Mouse (Mus musculus) forebrain, embryonic 14.5 days (tissue): ENCODE data around the gene Snx30. TPM values are rescaled to one million over a fixed set of nuclear protein-coding genes. Genes with fewer than 3 reads are reported as not detected.
A peak's percentile ranks its signal among the peaks of the same experiment; 100 is the strongest.

Experiments used
- ATAC-seq: fragments of 200-750 bp; cut with Nextera tagmentation; 2 replicates; pipeline ENCODE4 v1.8.0; 2017; ENCODE audit warnings: mild to moderate bottlenecking, moderate library complexity
- DNase-seq: peaks from one replicate; pipeline ENCODE4 v3.0.0-alpha.2; 2015; ENCODE audit warnings: low spot score
- H3K27ac ChIP-seq: fragments of 300-500 bp; sonication (generic); 2 replicates; pipeline ENCODE4 v1.5.1; 2014; ENCODE audit warnings: low read depth, mild to moderate bottlenecking, control low read depth, low read length, moderate library complexity
- H3K27me3 ChIP-seq: fragments of 300-500 bp; sonication (generic); replicated peaks from 2 replicates; pipeline ENCODE4 v1.6.1; 2014; ENCODE audit warnings: low read length, control low read depth, mixed read lengths; ENCODE audit not compliant: control insufficient read depth, insufficient read depth
- H3K36me3 ChIP-seq: fragments of 300-500 bp; sonication (generic); 2 replicates; pipeline ENCODE4 v1.6.1; 2014; ENCODE audit warnings: low read length, control low read depth; ENCODE audit not compliant: control insufficient read depth, insufficient read depth
- H3K4me1 ChIP-seq: fragments of 300-500 bp; sonication (generic); 2 replicates; pipeline ENCODE4 v1.6.1; 2014; ENCODE audit warnings: antibody characterized with exemption, low read length, control low read depth; ENCODE audit not compliant: control insufficient read depth, insufficient read depth
- H3K4me2 ChIP-seq: fragments of 300-500 bp; sonication (generic); 2 replicates; pipeline ENCODE4 v1.6.1; 2014; ENCODE audit warnings: mild to moderate bottlenecking, control low read depth, low read length
- H3K4me3 ChIP-seq: fragments of 300-500 bp; sonication (generic); 2 replicates; pipeline ENCODE4 v1.5.1; 2014; ENCODE audit warnings: low read depth, low read length, control low read depth
- H3K9ac ChIP-seq: fragments of 300-500 bp; sonication (generic); 2 replicates; pipeline ENCODE4 v1.6.1; 2014; ENCODE audit warnings: mild to moderate bottlenecking, low read length, control low read depth, moderate library complexity
- H3K9me3 ChIP-seq: fragments of 300-500 bp; sonication (generic); replicated peaks from 2 replicates; pipeline ENCODE4 v1.6.1; 2016; ENCODE audit warnings: low read length, control low read depth, mixed read lengths; ENCODE audit not compliant: control insufficient read depth
- WGBS: fragments of 180-500 bp; shearing (Covaris S2); extraction: QIAGEN DNeasy Blood & Tissue Kit; methylation state at CpG from one replicate; pipeline ENCODE4 v1.1.7; 2014; 5-methylcytosine and 5-hydroxymethylcytosine counted together
- polyA plus RNA-seq: library from polyadenylated mRNA; unstranded; fragments of >200 nt; fragmentation: Nextera tagmentation; extraction: Ambion mirVana; gene quantifications from 2 replicates; pipeline ENCODE4 v1.2.1, GENCODE M21; 2014

Gene Snx30
- polyA plus RNA-seq, 1 experiment from 2014 or later: 9.8 TPM

- H3K4me2 ChIP-seq: no peak overlapping the region
- H3K9me3 ChIP-seq: no peaks in the 10 kb centered on the region
- H3K4me3 ChIP-seq: no peak overlapping the region
- peak; percentile 40 for DNase-seq
- peak; percentile 30; the same call in 1 of the 2 replicates for ATAC-seq
- no peaks in the 10 kb centered on the region for H3K4me1 ChIP-seq
- no peak overlapping the region for H3K27ac ChIP-seq
- no peaks in the 10 kb centered on the region for H3K27me3 ChIP-seq
- WGBS: 41% methylated on average over 3 of the region's 3 CpGs
- H3K36me3 ChIP-seq: no peaks in the 10 kb centered on the region
- no peak overlapping the region for H3K9ac ChIP-seq
Observed at GRCm38 (mm10) chr4:59879444-59879843, 73.8 kb downstream of the Snx30 start.

- Histone ChIP-seq H3K4me2 (no peak overlapping the region), H3K27ac (no peak overlapping the region), H3K36me3 (peaks cover 9% of the 10 kb centered on the region; the same call in 1 of the 2 replicates), H3K4me3 (no peak overlapping the region), H3K9me3 (no peaks in the 10 kb centered on the region), H3K9ac (no peak overlapping the region), H3K4me1 (no peaks in the 10 kb centered on the region), H3K27me3 (no peaks in the 10 kb centered on the region)
- DNase-seq (no peak), ATAC-seq (no peak)
- WGBS: 93% methylated on average over 5 of the region's 5 CpGs
Observed at GRCm38 (mm10) chr4:59880725-59881124, 75.1 kb downstream of the Snx30 start.

- Histone ChIP-seq H3K9me3 (no peaks in the 10 kb centered on the region), H3K36me3 (peaks cover 9% of the 10 kb centered on the region; the same call in 1 of the 2 replicates), H3K27me3 (no peaks in the 10 kb centered on the region), H3K4me1 (no peaks in the 10 kb centered on the region), H3K4me2 (no peak overlapping the region), H3K9ac (no peak overlapping the region), H3K4me3 (no peak overlapping the region), H3K27ac (no peak overlapping the region)
- no peak for DNase-seq
- WGBS: 82% methylated on average over 2 of the region's 2 CpGs
- no peak for ATAC-seq
Observed at GRCm38 (mm10) chr4:59881210-59881609, 75.6 kb downstream of the Snx30 start.

- no peak for DNase-seq
- peaks cover 12% of the 10 kb centered on the region; the same call in 1 of the 2 replicates for H3K36me3 ChIP-seq
- no peak overlapping the region for H3K9ac ChIP-seq
- H3K27ac ChIP-seq: no peak overlapping the region
- no peaks in the 10 kb centered on the region for H3K9me3 ChIP-seq
- 90% methylated on average over 6 of the region's 6 CpGs for WGBS
- H3K4me2 ChIP-seq: no peak overlapping the region
- H3K27me3 ChIP-seq: no peaks in the 10 kb centered on the region
- H3K4me3 ChIP-seq: no peak overlapping the region
- no peak for ATAC-seq
- H3K4me1 ChIP-seq: no peaks in the 10 kb centered on the region
Observed at GRCm38 (mm10) chr4:59884136-59884696, 78.6 kb downstream of the Snx30 start.

- Histone ChIP-seq H3K4me2 (no peak overlapping the region), H3K36me3 (peaks cover 12% of the 10 kb centered on the region; the same call in 1 of the 2 replicates), H3K9ac (no peak overlapping the region), H3K9me3 (no peaks in the 10 kb centered on the region), H3K27ac (no peak overlapping the region), H3K4me1 (no peaks in the 10 kb centered on the region), H3K4me3 (no peak overlapping the region), H3K27me3 (no peaks in the 10 kb centered on the region)
- ATAC-seq: no peak
- 95% methylated on average over 6 of the region's 6 CpGs for WGBS
- no peak for DNase-seq
Observed at GRCm38 (mm10) chr4:59886281-59886680, 80.6 kb downstream of the Snx30 start.

- Histone ChIP-seq H3K4me1 (no peaks in the 10 kb centered on the region), H3K4me2 (no peak overlapping the region), H3K4me3 (no peak overlapping the region), H3K9ac (no peak overlapping the region), H3K27ac (no peak overlapping the region), H3K27me3 (no peaks in the 10 kb centered on the region), H3K9me3 (no peaks in the 10 kb centered on the region), H3K36me3 (peaks cover 12% of the 10 kb centered on the region; the same call in 1 of the 2 replicates)
- no peak for DNase-seq
- WGBS: 89% methylated on average over 5 of the region's 5 CpGs
- ATAC-seq: no peak
Observed at GRCm38 (mm10) chr4:59887011-59887410, 81.4 kb downstream of the Snx30 start.

GRCm38 (mm10) chr4:59888014-59888413 lies 82.4 kb downstream of the Snx30 start:
- Histone ChIP-seq H3K4me3 (no peak overlapping the region), H3K27me3 (no peaks in the 10 kb centered on the region), H3K4me2 (no peak overlapping the region), H3K36me3 (peaks cover 12% of the 10 kb centered on the region; the same call in 1 of the 2 replicates), H3K9me3 (no peaks in the 10 kb centered on the region), H3K27ac (no peak overlapping the region), H3K4me1 (no peaks in the 10 kb centered on the region), H3K9ac (no peak overlapping the region)
- ATAC-seq: no peak
- 83% methylated on average over 5 of the region's 5 CpGs for WGBS
- no peak for DNase-seq

GRCm38 (mm10) chr4:59890086-59890600 lies 84.5 kb downstream of the Snx30 start:
- Histone ChIP-seq H3K27me3 (no peaks in the 10 kb centered on the region), H3K4me3 (no peak overlapping the region), H3K36me3 (peaks cover 13% of the 10 kb centered on the region; the same call in 1 of the 2 replicates), H3K27ac (no peak overlapping the region), H3K9ac (no peak overlapping the region), H3K4me2 (no peak overlapping the region), H3K4me1 (no peaks in the 10 kb centered on the region), H3K9me3 (no peaks in the 10 kb centered on the region)
- DNase-seq: no peak
- no peak for ATAC-seq
- WGBS: 91% methylated on average over 6 of the region's 6 CpGs

GRCm38 (mm10) chr4:59891723-59892416 lies 86.2 kb downstream of the Snx30 start:
- DNase-seq: peak; percentile 41
- Histone ChIP-seq H3K27me3 (no peaks in the 10 kb centered on the region), H3K4me3 (no peak overlapping the region), H3K9me3 (no peaks in the 10 kb centered on the region), H3K4me1 (no peaks in the 10 kb centered on the region), H3K27ac (peak overlapping the region; percentile 41; the same call in 1 of the 2 replicates), H3K9ac (no peak overlapping the region), H3K36me3 (peaks cover 9% of the 10 kb centered on the region; the same call in 1 of the 2 replicates), H3K4me2 (no peak overlapping the region)
- peak; percentile 68 for ATAC-seq
- WGBS: 68% methylated on average over 10 of the region's 10 CpGs
